Mouse (Mus musculus): ENCODE results near the gene Cyp1a1.

GRCm38 (mm10) chr9:57654966-57655365 lies 32.8 kb upstream of the Cyp1a1 start:
- TF ChIP-seq CTCF (IDR thresholded peaks at IDR 0.05; ENCODE audit: low read depth, low read length) (no peak), POLR2A (IDR thresholded peaks at IDR 0.05; ENCODE audit: insufficient read depth, low read length) (no peak), EP300 (IDR thresholded peaks at IDR 0.05; ENCODE audit: insufficient read depth, low read depth, low read length) (no peak)
